Mouse (Mus musculus) ES-Bruce4 (cell line): ENCODE measurements at regions not wholly inside any gene's neighbourhood (a gene's known extent, or its start where the extent isn't known, plus 50 kb on each side); places are given as distances from the start of the nearest gene placed in this dataset.

Source experiments
- H3K27ac ChIP-seq: 2 replicates; pipeline ENCODE4 v1.5.1; 2012; ENCODE audit warnings: low read length, inconsistent platforms; ENCODE audit not compliant: insufficient read depth
- H3K27me3 ChIP-seq: 2 replicates; pipeline ENCODE4 v1.6.1; 2012; ENCODE audit warnings: mild to moderate bottlenecking, low read length, inconsistent platforms; ENCODE audit not compliant: control insufficient read depth, poor library complexity, insufficient read depth, severe bottlenecking
- H3K36me3 ChIP-seq: 2 replicates; pipeline ENCODE4 v1.6.1; 2012; ENCODE audit warnings: inconsistent platforms, mild to moderate bottlenecking, low read length, moderate library complexity; ENCODE audit not compliant: control insufficient read depth, poor library complexity, insufficient read depth, severe bottlenecking
- H3K4me1 ChIP-seq: one replicate; pipeline ENCODE4 v1.8.1; 2011; ENCODE audit warnings: low read length; ENCODE audit not compliant: control insufficient read depth, insufficient read depth
- H3K4me3 ChIP-seq: 2 replicates; pipeline ENCODE4 v1.5.1; 2011; ENCODE audit warnings: low read depth, mild to moderate bottlenecking, low read length
- H3K9ac ChIP-seq: 2 replicates; pipeline ENCODE4 v1.6.1; 2012; ENCODE audit warnings: low read depth, mild to moderate bottlenecking, inconsistent platforms; ENCODE audit not compliant: poor library complexity, severe bottlenecking
- H3K9me3 ChIP-seq: replicated peaks from 2 replicates; pipeline ENCODE4 v1.6.1; 2012; ENCODE audit warnings: mild to moderate bottlenecking, low read length, inconsistent platforms; ENCODE audit not compliant: control insufficient read depth, poor library complexity, insufficient read depth, severe bottlenecking
- CTCF ChIP-seq: IDR thresholded peaks from one replicate; pipeline ENCODE4 v1.8.1; 2011; ENCODE audit warnings: low read depth, low read length
- EP300 ChIP-seq: IDR thresholded peaks from 2 replicates; pipeline ENCODE4 v1.6.1; 2011; ENCODE audit warnings: low read depth, low read length; ENCODE audit not compliant: insufficient read depth
- POLR2A ChIP-seq: IDR thresholded peaks from one replicate; pipeline ENCODE4 v1.8.1; 2011; ENCODE audit warnings: low read length; ENCODE audit not compliant: insufficient read depth

DNA sequence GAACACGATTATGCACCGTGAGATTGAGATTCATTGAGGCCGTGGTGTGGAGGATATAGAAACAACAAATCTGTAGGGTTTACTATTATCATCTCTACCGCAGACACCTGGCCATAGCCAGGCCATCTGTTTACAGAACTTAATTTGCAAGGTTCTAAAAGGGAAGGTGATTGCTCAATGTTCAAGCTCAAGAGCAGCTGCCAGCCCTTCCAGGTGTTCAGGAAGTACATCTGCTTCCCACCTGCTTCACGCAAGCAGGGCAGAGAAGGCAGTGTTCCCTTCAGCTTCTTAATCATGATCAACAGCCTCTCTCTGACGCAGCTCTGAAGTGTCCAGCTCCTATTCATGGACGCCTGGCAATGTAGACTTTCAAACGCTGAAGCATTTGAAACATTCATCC lies 202.4 kb upstream of the Prdm1 start:
- no peaks in the 10 kb centered on the region for H3K27me3 ChIP-seq
- H3K4me1 ChIP-seq, result peaks cover 2% of the 10 kb centered on the region
- no peak overlapping the region for H3K9ac ChIP-seq
- TF ChIP-seq POLR2A (no peak), CTCF (no peak)
- no peaks in the 10 kb centered on the region for H3K36me3 ChIP-seq
- peaks cover 16% of the 10 kb centered on the region for H3K9me3 ChIP-seq
- no peak overlapping the region for H3K27ac ChIP-seq
- no peak overlapping the region for H3K4me3 ChIP-seq

DNA sequence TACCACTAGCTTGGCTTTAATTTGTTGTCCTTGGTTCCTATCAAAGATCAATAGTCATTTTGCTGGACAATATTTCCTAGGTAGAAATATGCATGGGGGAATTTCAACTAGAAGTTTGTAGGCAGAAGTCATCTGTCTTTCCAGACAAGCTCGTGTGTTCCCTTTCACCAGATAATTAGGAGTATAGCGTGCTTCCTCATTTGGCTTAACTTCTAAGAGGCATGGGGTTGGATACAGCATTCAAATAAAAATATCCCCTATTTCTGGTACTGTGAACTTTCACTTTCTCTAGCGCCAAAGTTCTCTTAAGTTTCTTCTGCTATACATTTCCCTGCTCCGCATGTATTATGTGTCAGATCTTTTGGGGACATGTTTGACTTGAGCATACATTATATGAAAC lies 200.7 kb upstream of the Prdm1 start:
- H3K4me3 ChIP-seq, result no peak overlapping the region
- no peak for TF ChIP-seq EP300
- no peak for TF ChIP-seq CTCF
- no peak for TF ChIP-seq POLR2A
- peaks cover 16% of the 10 kb centered on the region for H3K9me3 ChIP-seq
- H3K4me1 ChIP-seq, result peaks cover 2% of the 10 kb centered on the region
- H3K27me3 ChIP-seq, result no peaks in the 10 kb centered on the region
- H3K36me3 ChIP-seq, result no peaks in the 10 kb centered on the region
- no peak overlapping the region for H3K9ac ChIP-seq
- no peak overlapping the region for H3K27ac ChIP-seq

- Histone ChIP-seq H3K9me3 (peaks cover 9% of the 10 kb centered on the region; the same call in 1 of the 2 replicates), H3K27me3 (no peaks in the 10 kb centered on the region), H3K4me3 (no peak overlapping the region), H3K9ac (no peak overlapping the region), H3K4me1 (peaks cover 2% of the 10 kb centered on the region), H3K27ac (no peak overlapping the region), H3K36me3 (no peaks in the 10 kb centered on the region)
- TF ChIP-seq EP300 (no peak), CTCF (no peak), POLR2A (no peak)
These were observed 196.3 kb upstream of the Prdm1 start for GRCm38 (mm10) chr10:44724575-44724974.

DNA sequence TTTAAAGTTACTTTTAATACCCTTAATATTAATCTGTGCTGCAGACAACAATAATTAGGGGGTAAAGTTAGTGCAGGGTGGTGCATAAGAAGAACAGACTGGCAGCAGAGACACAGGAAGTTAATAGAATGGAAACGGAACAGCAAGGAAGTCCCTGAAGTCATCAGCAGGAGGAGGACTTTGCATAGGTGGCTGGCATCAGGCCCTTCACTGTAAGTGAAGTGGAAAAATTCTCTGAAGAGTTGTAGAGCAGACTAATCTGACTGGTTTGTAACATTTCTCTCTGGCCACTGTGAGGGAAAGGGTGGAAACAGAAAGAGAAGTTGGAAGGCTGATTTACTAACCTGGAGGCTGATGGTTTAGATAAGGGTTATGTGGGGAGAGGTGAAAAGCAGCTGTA lies 195.5 kb upstream of the Prdm1 start:
- Histone ChIP-seq H3K27ac (no peak overlapping the region), H3K9ac (no peak overlapping the region), H3K36me3 (no peaks in the 10 kb centered on the region), H3K4me3 (no peak overlapping the region), H3K4me1 (peaks cover 2% of the 10 kb centered on the region), H3K9me3 (0 out of 2 replicates have a peak, but pooled peaks cover 2% of the 10 kb centered on the region), H3K27me3 (no peaks in the 10 kb centered on the region)
- TF ChIP-seq CTCF (no peak), POLR2A (no peak), EP300 (no peak)

- Histone ChIP-seq H3K27me3 (no peaks in the 10 kb centered on the region), H3K36me3 (no peaks in the 10 kb centered on the region), H3K4me3 (no peak overlapping the region), H3K9me3 (no peaks in the 10 kb centered on the region), H3K4me1 (peaks cover 2% of the 10 kb centered on the region), H3K9ac (no peak overlapping the region), H3K27ac (no peak overlapping the region)
- no peak for TF ChIP-seq EP300
- no peak for TF ChIP-seq POLR2A
- TF ChIP-seq CTCF, result no peak
These were observed 195.0 kb upstream of the Prdm1 start for GRCm38 (mm10) chr10:44723321-44723720.

DNA sequence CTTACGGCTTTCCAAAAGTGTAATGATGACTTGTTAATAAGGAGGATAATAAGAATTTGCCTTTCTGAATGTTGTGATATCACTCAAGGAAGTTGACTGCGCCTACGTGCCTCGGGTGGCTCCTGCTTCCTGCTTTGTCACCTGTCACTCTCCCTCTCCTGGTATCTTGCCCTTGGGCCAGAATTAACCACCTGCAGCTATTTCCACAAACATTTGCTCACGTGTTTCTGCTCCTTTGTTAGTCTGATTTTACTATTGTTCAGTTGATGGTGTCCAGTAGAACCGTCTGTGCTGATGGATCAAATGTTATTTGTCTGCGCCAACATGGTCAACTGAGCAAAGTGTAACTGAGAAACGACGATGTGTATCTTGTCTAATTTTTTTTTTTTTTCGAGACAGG lies 193.4 kb upstream of the Prdm1 start:
- H3K36me3 ChIP-seq, result no peaks in the 10 kb centered on the region
- H3K27me3 ChIP-seq, result no peaks in the 10 kb centered on the region
- peaks cover 5% of the 10 kb centered on the region for H3K4me1 ChIP-seq
- no peak overlapping the region for H3K9ac ChIP-seq
- TF ChIP-seq EP300 (peak; percentile 89), POLR2A (no peak)
- no peaks in the 10 kb centered on the region for H3K9me3 ChIP-seq
- H3K27ac ChIP-seq, result no peak overlapping the region
- H3K4me3 ChIP-seq, result no peak overlapping the region

- Histone ChIP-seq H3K27me3 (no peaks in the 10 kb centered on the region), H3K27ac (no peak overlapping the region), H3K9ac (no peak overlapping the region), H3K9me3 (no peaks in the 10 kb centered on the region), H3K4me3 (no peak overlapping the region), H3K36me3 (no peaks in the 10 kb centered on the region), H3K4me1 (peaks cover 3% of the 10 kb centered on the region)
- TF ChIP-seq EP300, result no peak
- TF ChIP-seq CTCF, result no peak
- no peak for TF ChIP-seq POLR2A
These were observed 188.3 kb upstream of the Prdm1 start for GRCm38 (mm10) chr10:44716612-44717011.
